Mouse (Mus musculus): ENCODE data around the gene Smpdl3a.

DNA sequence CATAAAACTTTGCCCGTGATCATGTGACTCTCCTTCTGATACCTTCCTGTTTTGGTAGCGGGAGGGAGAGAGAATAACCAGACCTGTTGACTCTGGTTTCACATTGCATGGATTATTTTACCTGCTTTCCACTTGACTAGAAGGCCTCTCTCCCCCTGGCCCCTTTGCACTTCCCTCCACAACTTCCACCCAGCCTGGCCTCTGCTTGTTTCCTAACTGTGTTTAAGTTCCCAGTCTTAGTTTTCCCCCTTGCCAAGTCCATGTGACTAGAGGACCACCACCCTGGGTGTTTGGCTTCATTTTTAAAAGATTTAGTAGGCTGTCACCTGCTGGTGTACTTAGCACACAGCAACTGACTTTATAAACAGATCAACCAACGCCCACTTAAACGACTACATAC lies 1.9 kb downstream of the Smpdl3a start:
- TF ChIP-seq CTCF (IDR thresholded peaks at IDR 0.05; ENCODE audit: low read depth) (peak; percentile 49), EP300 (IDR thresholded peaks at IDR 0.05; ENCODE audit: low read depth) (no peak)

All from liver, embryonic 14.5 days (tissue).